Mouse (Mus musculus) testis, adult 2 months (tissue): ENCODE results near the gene Tsc1. TPM values are rescaled to one million over a fixed set of nuclear protein-coding genes. Genes with fewer than 3 reads are reported as not detected.

ENCODE experiments used
- H3K27ac ChIP-seq: fragments of 200-500 bp; 2 replicates; pipeline ENCODE4 v1.5.1; 2012; ENCODE audit warnings: low read depth, low read length; ENCODE audit not compliant: control insufficient read depth, insufficient read depth
- H3K27me3 ChIP-seq: fragments of 200-500 bp; 2 replicates; pipeline ENCODE4 v1.6.1; 2012; ENCODE audit warnings: mild to moderate bottlenecking, low read length, moderate library complexity; ENCODE audit not compliant: control insufficient read depth, insufficient read depth
- H3K36me3 ChIP-seq: fragments of 200-500 bp; 2 replicates; pipeline ENCODE4 v1.6.1; 2012; ENCODE audit warnings: mild to moderate bottlenecking, low read length; ENCODE audit not compliant: control insufficient read depth, insufficient read depth
- H3K4me1 ChIP-seq: fragments of 200-500 bp; 2 replicates; pipeline ENCODE4 v1.6.1; 2012; ENCODE audit warnings: low read length; ENCODE audit not compliant: control insufficient read depth, insufficient read depth
- H3K4me3 ChIP-seq: fragments of 200-500 bp; 2 replicates; pipeline ENCODE4 v1.5.1; 2012; ENCODE audit warnings: low read depth, mild to moderate bottlenecking, low read length, moderate library complexity, mixed read lengths; ENCODE audit not compliant: control insufficient read depth
- CTCF ChIP-seq: fragments of 200-500 bp; IDR thresholded peaks from 2 replicates; pipeline ENCODE4 v1.5.1; 2012; ENCODE audit warnings: low read depth, mild to moderate bottlenecking, inconsistent platforms, low read length, moderate library complexity; ENCODE audit not compliant: control insufficient read depth, insufficient read depth, insufficient replicate concordance
- POLR2A ChIP-seq: fragments of 200-500 bp; IDR thresholded peaks from 2 replicates; pipeline ENCODE4 v1.6.1; 2012; ENCODE audit warnings: low read depth, mild to moderate bottlenecking, inconsistent platforms, low read length, moderate library complexity; ENCODE audit not compliant: control insufficient read depth
- polyA plus RNA-seq: library from polyadenylated mRNA; depleted of rRNA; stranded (reverse); fragments of >200 nt; gene quantifications from 2 replicates; pipeline ENCODE4 v1.2.3, GENCODE M21; 2012; rRNA removed

The Tsc1 gene
- polyA plus RNA-seq, 1 experiment = 21.6 TPM

GRCm38 (mm10) chr2:28713036-28713435 is 72.0 kb downstream of the Tsc1 start:
- no peaks in the 10 kb centered on the region for H3K4me1 ChIP-seq
- no peak overlapping the region for H3K27ac ChIP-seq
- no peak overlapping the region for H3K4me3 ChIP-seq
- H3K27me3 ChIP-seq = no peaks in the 10 kb centered on the region
- H3K36me3 ChIP-seq = no peaks in the 10 kb centered on the region
- TF ChIP-seq CTCF (no peak), POLR2A (no peak)

- no peak for TF ChIP-seq POLR2A
- no peak for TF ChIP-seq CTCF
- Histone ChIP-seq H3K4me3 (no peak overlapping the region), H3K27ac (no peak overlapping the region), H3K36me3 (no peaks in the 10 kb centered on the region), H3K4me1 (no peaks in the 10 kb centered on the region), H3K27me3 (no peaks in the 10 kb centered on the region)
These were observed 81.4 kb downstream of the Tsc1 start for GRCm38 (mm10) chr2:28722419-28722818.

- TF ChIP-seq POLR2A (no peak), CTCF (no peak)
- Histone ChIP-seq H3K27ac (no peak overlapping the region), H3K4me1 (no peaks in the 10 kb centered on the region), H3K4me3 (no peak overlapping the region), H3K27me3 (no peaks in the 10 kb centered on the region), H3K36me3 (no peaks in the 10 kb centered on the region)
These were observed 82.9 kb downstream of the Tsc1 start for GRCm38 (mm10) chr2:28723912-28724311.

GRCm38 (mm10) chr2:28727786-28728404 is 86.9 kb downstream of the Tsc1 start:
- TF ChIP-seq POLR2A (no peak), CTCF (no peak)
- no peaks in the 10 kb centered on the region for H3K4me1 ChIP-seq
- H3K4me3 ChIP-seq = no peak overlapping the region
- H3K27ac ChIP-seq = no peak overlapping the region
- no peaks in the 10 kb centered on the region for H3K27me3 ChIP-seq
- H3K36me3 ChIP-seq = no peaks in the 10 kb centered on the region

- no peaks in the 10 kb centered on the region for H3K27me3 ChIP-seq
- no peak for TF ChIP-seq POLR2A
- TF ChIP-seq CTCF = no peak
- H3K4me3 ChIP-seq = no peak overlapping the region
- no peaks in the 10 kb centered on the region for H3K4me1 ChIP-seq
- H3K27ac ChIP-seq = no peak overlapping the region
- H3K36me3 ChIP-seq = no peaks in the 10 kb centered on the region
These were observed 89.6 kb downstream of the Tsc1 start for GRCm38 (mm10) chr2:28730676-28731075.

GRCm38 (mm10) chr2:28737112-28737511 is 96.1 kb downstream of the Tsc1 start:
- Histone ChIP-seq H3K27me3 (no peaks in the 10 kb centered on the region), H3K4me3 (no peak overlapping the region), H3K36me3 (no peaks in the 10 kb centered on the region), H3K27ac (no peak overlapping the region), H3K4me1 (no peaks in the 10 kb centered on the region)
- TF ChIP-seq POLR2A = no peak
- no peak for TF ChIP-seq CTCF

- Histone ChIP-seq H3K36me3 (no peaks in the 10 kb centered on the region), H3K4me3 (no peak overlapping the region), H3K27me3 (no peaks in the 10 kb centered on the region), H3K27ac (no peak overlapping the region), H3K4me1 (no peaks in the 10 kb centered on the region)
- TF ChIP-seq CTCF = no peak
- no peak for TF ChIP-seq POLR2A
These were observed 99.1 kb downstream of the Tsc1 start for GRCm38 (mm10) chr2:28740159-28740558.

Other genes starting within 250 kb of the Tsc1 start
- 11.9 and 13.0 TPM in 2 replicates for gene Ppp1r26, start 194.4 kb upstream of the Tsc1 start, polyA plus RNA-seq
- gene 1700007K13Rik, start 174.9 kb upstream of the Tsc1 start, polyA plus RNA-seq = 49.9 and 54.6 TPM in 2 replicates
- 22.1 and 24.9 TPM in 2 replicates for gene Mrps2, start 173.2 kb upstream of the Tsc1 start, polyA plus RNA-seq
- gene Gbgt1, start 144.3 kb upstream of the Tsc1 start, polyA plus RNA-seq = 3.1 and 4.5 TPM in 2 replicates
- 0.47 and 0.78 TPM in 2 replicates for gene Gm10134, start 135.1 kb upstream of the Tsc1 start, polyA plus RNA-seq
- 147 and 169 TPM in 2 replicates for gene Ralgds, start 128.1 kb upstream of the Tsc1 start, polyA plus RNA-seq
- 0.24 and 0.47 TPM in 2 replicates for gene Cel, start 77.8 kb upstream of the Tsc1 start, polyA plus RNA-seq
- gene Gtf3c5, start 57.5 kb upstream of the Tsc1 start, polyA plus RNA-seq = 17.3 and 17.7 TPM in 2 replicates
- gene Gfi1b, start 19.2 kb upstream of the Tsc1 start, polyA plus RNA-seq = 1.0 and 1.3 TPM in 2 replicates
- 1,393 and 1,506 TPM in 2 replicates for gene Spaca9, start 58.5 kb downstream of the Tsc1 start, polyA plus RNA-seq
- 294 and 299 TPM in 2 replicates for gene Ak8, start 58.9 kb downstream of the Tsc1 start, polyA plus RNA-seq
- 12.2 and 13.0 TPM in 2 replicates for gene Gtf3c4, start 199.1 kb downstream of the Tsc1 start, polyA plus RNA-seq
- gene Ddx31, start 199.2 kb downstream of the Tsc1 start, polyA plus RNA-seq = 5.0 and 5.9 TPM in 2 replicates